Comparison of ENCODE assay signal across 8 mouse cellular contexts in the genomic region with DNA sequence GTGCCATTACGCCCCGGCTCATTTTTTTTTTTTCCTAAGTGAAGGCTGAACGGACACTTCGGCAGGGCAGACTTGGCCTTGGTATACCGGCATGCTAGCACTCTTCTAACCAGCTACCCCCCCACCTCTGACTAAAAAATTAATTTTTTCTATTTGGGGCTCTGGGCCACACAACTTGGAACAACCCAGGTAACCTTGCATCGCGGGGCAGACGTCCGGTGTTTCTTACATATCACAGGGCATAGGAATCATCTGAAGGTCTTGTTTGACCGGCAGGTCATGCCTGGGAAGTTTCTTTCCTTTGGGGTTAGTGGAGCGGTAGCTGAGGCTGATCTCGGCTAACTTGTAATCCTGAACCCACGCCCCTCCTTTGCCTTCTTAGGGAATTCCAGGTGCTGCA. TPM values are rescaled to one million over a fixed set of nuclear protein-coding genes. Genes with fewer than 3 reads are reported as not detected.
DNase-seq lines count a peak whose midpoint lies in the region; ATAC-seq and TF ChIP-seq lines count a peak whose summit lies in the region.

No protein-coding gene starts in this region.

- TF ChIP-seq POLR2A in myocyte (IDR thresholded peaks at IDR 0.05; ENCODE audit: insufficient read length, low read depth), result no peak

- peaks cover 33% of the 10 kb centered on the region for H3K79me2 ChIP-seq in myocyte (ENCODE audit: control insufficient read depth, insufficient read depth)

- peaks cover 21% of the 10 kb centered on the region for H3K36me3 ChIP-seq in kidney, embryonic 16.5 days (ENCODE audit: insufficient read depth, low read length)
- peaks cover 27% of the 10 kb centered on the region for H3K36me3 ChIP-seq in embryonic facial prominence, embryonic 12.5 days
- peaks cover 9% of the 10 kb centered on the region for H3K36me3 ChIP-seq in intestine, embryonic 15.5 days
- H3K36me3 ChIP-seq in myocyte (ENCODE audit: control insufficient read depth, insufficient read depth), result peaks cover 12% of the 10 kb centered on the region

- peak overlapping the region; percentile 92 for H3K4me2 ChIP-seq in kidney, embryonic 16.5 days (replicated peaks; ENCODE audit: low read depth, low read length)
- peak overlapping the region; percentile 78 for H3K4me2 ChIP-seq in embryonic facial prominence, embryonic 12.5 days (replicated peaks)
- H3K4me2 ChIP-seq in intestine, embryonic 15.5 days (replicated peaks), result peak overlapping the region; percentile 92
- peak overlapping the region; percentile 84 for H3K4me2 ChIP-seq in myocyte (ENCODE audit: low read depth)

- H3ac ChIP-seq in myocyte (ENCODE audit: control insufficient read depth, insufficient read length), result peak overlapping the region; percentile 25

- DNase-seq in kidney, adult 18-20 months, result no peak
- no peak for DNase-seq in Muller cell, postnatal 12 days (ENCODE audit: inconsistent ontology term)
- DNase-seq in thymus, postnatal 4 days, result no peak
- no peak for DNase-seq in c-Kit-positive CD71-positive TER-119-positive erythroid progenitor cells, embryonic 14.5 days (ENCODE audit: low spot score)

- peak overlapping the region; percentile 91 for H3K4me3 ChIP-seq in kidney, embryonic 16.5 days (ENCODE audit: low read length)
- H3K4me3 ChIP-seq in embryonic facial prominence, embryonic 12.5 days, result peak overlapping the region; percentile 67
- peak overlapping the region; percentile 85 for H3K4me3 ChIP-seq in intestine, embryonic 15.5 days (replicated peaks)
- H3K4me3 ChIP-seq in myocyte, result peak overlapping the region; percentile 96

- ATAC-seq in kidney, embryonic 16.5 days (ENCODE audit: low FRiP score, low TSS enrichment), result peak; percentile 40
- no peak for ATAC-seq in embryonic facial prominence, embryonic 12.5 days (ENCODE audit: insufficient number of reproducible peaks, insufficient read depth, low FRiP score, low TSS enrichment)
- ATAC-seq in intestine, embryonic 15.5 days, result no peak

- 3% methylated on average over 13 of the region's 13 CpGs for WGBS in kidney, embryonic 16.5 days
- 5% methylated on average over 13 of the region's 13 CpGs for WGBS in embryonic facial prominence, embryonic 12.5 days
- WGBS in intestine, embryonic 15.5 days, result 4% methylated on average over 13 of the region's 13 CpGs

- H3K9me3 ChIP-seq in kidney, embryonic 16.5 days (ENCODE audit: low read length), result no peaks in the 10 kb centered on the region
- no peaks in the 10 kb centered on the region for H3K9me3 ChIP-seq in embryonic facial prominence, embryonic 12.5 days
- H3K9me3 ChIP-seq in intestine, embryonic 15.5 days, result no peaks in the 10 kb centered on the region

- peaks cover 31% of the 10 kb centered on the region for H3K4me1 ChIP-seq in kidney, embryonic 16.5 days (ENCODE audit: insufficient read depth, low read length)
- H3K4me1 ChIP-seq in embryonic facial prominence, embryonic 12.5 days, result peaks cover 31% of the 10 kb centered on the region
- peaks cover 27% of the 10 kb centered on the region for H3K4me1 ChIP-seq in intestine, embryonic 15.5 days (replicated peaks)

- no peaks in the 10 kb centered on the region for H3K27me3 ChIP-seq in kidney, embryonic 16.5 days (ENCODE audit: insufficient read depth, low read length)
- no peaks in the 10 kb centered on the region for H3K27me3 ChIP-seq in embryonic facial prominence, embryonic 12.5 days
- no peaks in the 10 kb centered on the region for H3K27me3 ChIP-seq in intestine, embryonic 15.5 days (replicated peaks)
- no peaks in the 10 kb centered on the region for H3K27me3 ChIP-seq in myocyte (ENCODE audit: control insufficient read depth, insufficient read depth, insufficient read length)

- peak overlapping the region; percentile 83 for H3K9ac ChIP-seq in kidney, embryonic 16.5 days (replicated peaks; ENCODE audit: low read length)
- H3K9ac ChIP-seq in embryonic facial prominence, embryonic 12.5 days, result peak overlapping the region; percentile 64
- peak overlapping the region; percentile 60 for H3K9ac ChIP-seq in intestine, embryonic 15.5 days

- peak overlapping the region; percentile 95 for H3K27ac ChIP-seq in kidney, embryonic 16.5 days (ENCODE audit: low read length)
- H3K27ac ChIP-seq in embryonic facial prominence, embryonic 12.5 days, result peak overlapping the region; percentile 88
- H3K27ac ChIP-seq in intestine, embryonic 15.5 days, result peak overlapping the region; percentile 90

TF ChIP-seq in myocyte, 11 proteins besides CTCF, POLR2A, EP300 and RAD21:
- TF ChIP-seq CEBPB (IDR thresholded peaks at IDR 0.05; ENCODE audit: insufficient read depth, poor library complexity, severe bottlenecking), result no peak
- no peak for TF ChIP-seq TCF3 (IDR thresholded peaks at IDR 0.05; ENCODE audit: insufficient read length, low read depth)
- TF ChIP-seq USF1 (IDR thresholded peaks at IDR 0.05; ENCODE audit: low read depth), result no peak
- no peak for TF ChIP-seq MYOG (IDR thresholded peaks at IDR 0.05; ENCODE audit: control insufficient read depth in 1 of 3, insufficient read depth in 1 of 3, insufficient read length in 2 of 3, low read depth in 2 of 3)
- no peak for TF ChIP-seq SRF (IDR thresholded peaks at IDR 0.05; ENCODE audit: control insufficient read depth, insufficient read length, low read depth)
TF ChIP-seq in myocyte: peak in this region for 0.

RNA-seq across cellular contexts. Expression of a gene that starts 0.8 kb away (rescaled TPM):
- polyA plus RNA-seq in kidney, embryonic 16.5 days (2015; fragmentation: Nextera tagmentation; extraction: Ambion mirVana), result 150 and 157 TPM in 2 replicates
- 140 and 141 TPM in 2 replicates for polyA plus RNA-seq in embryonic facial prominence, embryonic 12.5 days (2016; fragmentation: Nextera tagmentation; extraction: Ambion mirVana)
- 113 and 122 TPM in 2 replicates for polyA plus RNA-seq in intestine, embryonic 15.5 days (2015; fragmentation: Nextera tagmentation; extraction: Ambion mirVana)
- 57.8 TPM for polyA plus RNA-seq in myocyte (2012; fragmentation: generic; extraction: Trizol)

RNA-seq across cellular contexts. Expression of a gene that starts 25.6 kb away (rescaled TPM):
- 128 and 133 TPM in 2 replicates for polyA plus RNA-seq in kidney, embryonic 16.5 days (2015; fragmentation: Nextera tagmentation; extraction: Ambion mirVana)
- polyA plus RNA-seq in embryonic facial prominence, embryonic 12.5 days (2016; fragmentation: Nextera tagmentation; extraction: Ambion mirVana), result 118 and 121 TPM in 2 replicates
- polyA plus RNA-seq in intestine, embryonic 15.5 days (2015; fragmentation: Nextera tagmentation; extraction: Ambion mirVana), result 112 and 121 TPM in 2 replicates
- 53.3 TPM for polyA plus RNA-seq in myocyte (2012; fragmentation: generic; extraction: Trizol)

RNA-seq across cellular contexts. Expression of a gene that starts 25.7 kb away (rescaled TPM):
- 15.3 and 19.2 TPM in 2 replicates for polyA plus RNA-seq in kidney, embryonic 16.5 days (2015; fragmentation: Nextera tagmentation; extraction: Ambion mirVana)
- polyA plus RNA-seq in embryonic facial prominence, embryonic 12.5 days (2016; fragmentation: Nextera tagmentation; extraction: Ambion mirVana), result 18.5 and 19.1 TPM in 2 replicates
- polyA plus RNA-seq in intestine, embryonic 15.5 days (2015; fragmentation: Nextera tagmentation; extraction: Ambion mirVana), result 12.2 and 14.4 TPM in 2 replicates
- polyA plus RNA-seq in myocyte (2012; fragmentation: generic; extraction: Trizol), result 0.48 TPM

RNA-seq across cellular contexts. Expression of a gene that starts 27.5 kb away (rescaled TPM):
- 0.05 TPM in 1 of 2 replicates, not detected in the other for polyA plus RNA-seq in kidney, embryonic 16.5 days (2015; fragmentation: Nextera tagmentation; extraction: Ambion mirVana)
- polyA plus RNA-seq in embryonic facial prominence, embryonic 12.5 days (2016; fragmentation: Nextera tagmentation; extraction: Ambion mirVana), result not detected in 2 replicates
- polyA plus RNA-seq in intestine, embryonic 15.5 days (2015; fragmentation: Nextera tagmentation; extraction: Ambion mirVana), result 4.8 and 6.2 TPM in 2 replicates
- polyA plus RNA-seq in myocyte (2012; fragmentation: generic; extraction: Trizol), result not detected

RNA-seq across cellular contexts. Expression of a gene that starts 56.8 kb away (rescaled TPM):
- 713 and 761 TPM in 2 replicates for polyA plus RNA-seq in kidney, embryonic 16.5 days (2015; fragmentation: Nextera tagmentation; extraction: Ambion mirVana)
- polyA plus RNA-seq in embryonic facial prominence, embryonic 12.5 days (2016; fragmentation: Nextera tagmentation; extraction: Ambion mirVana), result 633 and 655 TPM in 2 replicates
- polyA plus RNA-seq in intestine, embryonic 15.5 days (2015; fragmentation: Nextera tagmentation; extraction: Ambion mirVana), result 907 and 931 TPM in 2 replicates
- 729 TPM for polyA plus RNA-seq in myocyte (2012; fragmentation: generic; extraction: Trizol)
